Mouse (Mus musculus): Measurements from ENCODE around the gene 2610507B11Rik.
A peak's percentile ranks its signal among the peaks of the same experiment; 100 is the strongest.
"Not testable (repeated sequence)": the region's sequence is repeated elsewhere in the genome, so short reads cannot be mapped to it uniquely, and the experiment has no call there.

Gene 2610507B11Rik

GRCm38 (mm10) chr11:78261380-78262352, at the start of gene 2610507B11Rik:
2610507B11Rik (plus strand) TSS chr11:78261752.
- peak; percentile 88 for DNase-seq (ENCODE audit: low read depth, low spot score)

DNA sequence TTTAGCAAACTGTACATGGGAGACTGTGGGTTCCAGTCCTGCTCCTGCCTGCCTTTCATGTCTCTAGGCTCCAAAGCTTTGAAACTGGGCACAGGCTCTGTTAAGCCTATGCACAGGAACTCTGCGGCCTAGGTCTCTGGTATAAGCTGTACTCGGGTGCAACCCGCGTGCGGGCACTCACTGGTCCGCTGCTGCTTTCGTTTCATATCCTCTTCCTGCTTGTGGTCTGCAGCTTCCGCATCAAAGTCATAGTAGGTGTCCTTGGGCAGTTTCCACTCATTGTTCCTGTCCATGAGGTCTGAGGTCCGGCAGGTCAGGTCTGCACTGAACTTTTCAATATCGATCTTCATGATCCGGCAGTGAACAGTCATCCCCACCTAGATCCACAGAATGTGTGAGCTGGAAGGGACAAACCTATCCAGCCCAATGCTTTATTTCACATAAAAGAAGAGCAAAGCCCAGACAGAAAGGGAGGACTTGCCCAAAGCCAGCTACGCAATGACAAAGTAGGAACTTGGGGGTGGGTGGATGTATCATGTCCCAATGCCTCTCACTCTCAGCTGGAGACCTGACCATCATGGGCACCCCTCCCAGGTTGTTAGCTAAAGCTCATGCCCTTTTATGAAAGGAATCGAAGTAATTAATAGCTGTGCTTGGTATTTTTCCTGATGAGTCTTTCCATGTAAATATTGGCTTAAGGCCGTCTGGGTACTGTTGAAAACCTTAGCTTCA, 48.3 kb upstream of the 2610507B11Rik start:
- DNase-seq (ENCODE audit: low read depth, low spot score), result no peak

- DNase-seq (ENCODE audit: low read depth, low spot score), result no peak
Measured at GRCm38 (mm10) chr11:78215709-78216317, 45.7 kb upstream of the 2610507B11Rik start.

GRCm38 (mm10) chr11:78223586-78223985, 38.0 kb upstream of the 2610507B11Rik start:
- no peak for DNase-seq (ENCODE audit: low read depth, low spot score)

DNA sequence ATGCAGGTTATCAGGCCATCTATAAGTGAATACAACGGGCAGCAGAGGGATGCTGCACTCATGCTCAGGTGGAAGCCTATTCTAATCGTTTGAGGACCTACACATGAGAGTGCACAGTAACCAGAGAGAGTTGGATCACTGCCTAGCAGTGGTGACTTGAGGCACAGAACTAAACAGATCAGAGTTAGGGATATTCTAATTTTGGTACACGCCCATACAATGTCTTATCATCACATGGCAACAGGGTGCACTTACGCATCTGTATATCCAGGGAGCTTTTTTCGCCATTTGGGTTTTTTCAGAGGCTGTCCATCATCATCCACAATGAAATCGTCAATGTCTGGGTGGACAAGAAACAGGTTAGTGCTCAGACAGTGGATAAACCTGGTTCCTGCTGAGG, 30.0 kb upstream of the 2610507B11Rik start:
- no peak for DNase-seq (ENCODE audit: low read depth, low spot score)

- no peak for DNase-seq (ENCODE audit: low read depth, low spot score)
Measured at GRCm38 (mm10) chr11:78240193-78240857, 21.2 kb upstream of the 2610507B11Rik start.

DNA sequence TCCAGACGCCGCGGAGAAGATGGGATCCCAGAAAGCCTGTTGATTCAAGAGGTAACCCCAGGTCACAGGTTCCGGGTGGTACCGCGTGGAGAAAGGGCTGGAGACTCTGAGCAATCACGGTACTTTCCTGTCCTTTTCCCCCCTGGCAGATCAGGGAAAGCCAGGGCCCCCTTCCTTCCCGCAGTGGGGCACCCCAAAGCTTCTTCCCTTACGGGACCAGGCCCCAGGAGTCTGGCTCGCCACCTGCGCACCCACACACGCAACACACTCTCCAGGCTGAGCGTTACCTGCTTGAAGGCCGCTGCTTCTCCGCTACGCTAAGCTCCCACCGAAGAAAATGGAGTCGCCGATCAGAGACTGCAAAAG, 16.3 kb upstream of the 2610507B11Rik start:
- DNase-seq (ENCODE audit: low read depth, low spot score), result no peak

DNA sequence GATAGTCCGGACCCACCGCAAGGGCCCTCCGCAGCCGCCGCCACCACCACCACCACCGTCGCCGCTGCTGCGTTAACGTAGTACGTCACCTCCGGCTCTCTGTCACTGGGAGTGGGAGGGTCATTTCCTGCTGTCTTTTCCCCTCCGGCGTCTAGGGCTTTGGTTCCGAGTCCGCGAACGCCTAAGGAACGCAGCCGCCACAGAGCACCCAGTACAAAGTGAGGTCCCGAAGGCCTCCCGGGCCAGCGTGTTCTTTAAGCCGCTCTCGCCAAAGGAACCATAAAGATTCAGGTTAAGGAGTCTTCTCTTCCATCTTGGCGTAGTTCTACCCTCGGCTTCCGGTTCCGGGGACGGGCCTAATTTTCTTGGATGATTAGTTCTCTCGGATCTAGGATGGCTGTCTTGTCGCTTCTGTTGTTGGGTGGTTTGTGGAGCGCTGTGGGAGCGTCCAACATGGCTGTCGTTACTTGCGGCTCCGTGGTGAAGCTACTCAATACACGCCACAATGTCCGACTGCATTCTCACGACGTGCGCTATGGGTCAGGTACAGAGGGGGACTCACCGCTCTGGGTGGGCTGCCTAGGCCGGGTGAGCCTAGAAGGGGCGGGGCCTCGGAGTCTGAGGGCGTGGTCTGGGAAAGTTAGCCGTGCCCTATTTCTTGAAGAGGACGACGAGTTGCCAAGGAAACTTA, 15.8 kb upstream of the 2610507B11Rik start, which contains the start of the genes Sdf2 and Supt6:
Gene Sdf2 (plus strand): TSS at position 120 of the 691 bp plus-strand sequence.
Gene Supt6 (minus strand): TSS at position 361 of the 691 bp plus-strand sequence.
- peak; percentile 86 for DNase-seq (ENCODE audit: low read depth, low spot score)

DNA sequence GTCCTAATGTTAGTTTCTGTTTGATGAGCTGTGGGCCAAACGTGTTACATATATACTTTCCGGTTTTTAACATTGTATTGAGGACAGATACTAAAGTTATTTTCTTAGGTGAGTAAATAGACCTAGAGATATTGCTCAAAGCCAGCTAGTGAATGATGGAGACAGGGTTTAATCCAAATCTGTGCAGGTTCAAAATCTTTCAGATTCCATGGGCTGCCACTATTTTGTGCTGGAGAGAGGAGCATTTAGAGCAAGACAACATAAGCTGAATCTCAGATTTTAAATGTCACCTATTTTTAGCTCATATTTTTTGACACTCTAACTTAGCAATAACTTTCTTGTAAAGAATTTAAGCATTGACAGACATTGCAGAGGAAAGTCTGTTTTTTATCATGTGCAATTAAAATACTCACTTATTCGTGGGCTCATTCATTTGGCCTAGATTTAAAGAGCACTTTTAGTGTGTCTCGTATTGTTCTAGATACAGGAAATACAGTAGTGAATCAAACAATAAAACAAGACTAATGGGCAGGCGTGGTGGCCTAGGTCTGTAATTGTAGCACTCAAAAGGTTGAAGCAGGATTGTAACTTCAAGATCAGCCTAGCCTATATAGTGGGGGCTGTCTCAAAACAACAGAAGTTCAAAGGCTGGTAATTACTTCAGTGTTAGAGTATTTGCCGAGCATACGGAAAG, 15.1 kb upstream of the 2610507B11Rik start:
- no peak for DNase-seq (ENCODE audit: low read depth, low spot score)

DNA sequence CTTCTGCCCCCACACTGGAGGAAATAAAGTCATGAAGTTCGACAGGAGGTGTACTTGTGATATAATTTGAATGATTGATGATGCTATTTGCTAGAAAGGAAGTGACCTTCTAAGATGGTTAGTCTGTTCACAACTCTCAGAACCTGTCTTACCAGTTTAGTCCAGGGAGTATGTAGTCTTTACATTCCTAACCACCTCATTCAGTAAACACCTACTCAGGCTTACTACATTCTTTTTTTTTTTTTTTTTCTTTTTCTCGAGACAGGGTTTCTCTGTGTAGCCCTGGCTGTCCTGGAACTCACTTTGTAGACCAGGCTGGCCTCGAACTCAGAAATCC, 14.6 kb upstream of the 2610507B11Rik start:
- no peak for DNase-seq (ENCODE audit: low read depth, low spot score)

GRCm38 (mm10) chr11:78247727-78248140, 13.8 kb upstream of the 2610507B11Rik start:
- DNase-seq (ENCODE audit: low read depth, low spot score), result no peak

GRCm38 (mm10) chr11:78256618-78257017, 4.9 kb upstream of the 2610507B11Rik start:
- no peak for DNase-seq (ENCODE audit: low read depth, low spot score)

DNA sequence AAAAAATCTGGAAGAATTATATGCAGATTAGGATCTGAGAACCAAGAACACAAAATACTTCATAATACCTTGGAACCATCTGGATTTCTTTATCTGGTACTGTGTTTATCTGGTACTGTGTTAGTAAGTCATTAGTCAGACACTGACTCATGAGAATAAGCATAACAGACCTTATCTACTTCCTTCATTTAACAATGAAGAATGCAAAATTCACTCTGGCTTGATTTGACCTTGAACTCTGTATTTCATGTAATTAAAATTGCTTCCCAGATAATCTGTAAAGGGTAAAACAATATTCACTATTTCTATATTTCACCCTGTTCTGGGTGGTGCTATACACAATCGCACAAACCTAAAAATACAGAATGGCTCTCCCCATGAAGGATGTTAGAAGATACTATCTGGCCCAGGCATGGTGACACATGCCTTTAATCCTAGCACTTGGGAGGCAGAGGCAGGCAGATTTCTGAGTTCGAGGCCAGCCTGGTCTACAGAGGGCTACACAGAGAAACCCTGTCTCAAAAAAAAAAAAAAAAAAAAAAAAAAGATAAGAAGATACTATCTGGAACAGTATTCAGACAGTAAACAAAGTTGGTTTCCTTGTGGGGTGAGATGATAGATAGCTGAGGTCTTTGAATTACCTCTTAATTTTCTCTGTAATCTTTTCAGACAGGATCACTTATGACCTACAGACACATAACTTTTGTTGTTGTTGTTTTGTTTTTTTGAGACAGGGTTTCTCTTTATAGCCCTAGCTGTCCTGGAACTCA, 878 bp upstream of the 2610507B11Rik start:
- DNase-seq (ENCODE audit: low read depth, low spot score), result no peak

GRCm38 (mm10) chr11:78262550-78262949, 998 bp downstream of the 2610507B11Rik start:
- no peak for DNase-seq (ENCODE audit: low read depth, low spot score)

DNA sequence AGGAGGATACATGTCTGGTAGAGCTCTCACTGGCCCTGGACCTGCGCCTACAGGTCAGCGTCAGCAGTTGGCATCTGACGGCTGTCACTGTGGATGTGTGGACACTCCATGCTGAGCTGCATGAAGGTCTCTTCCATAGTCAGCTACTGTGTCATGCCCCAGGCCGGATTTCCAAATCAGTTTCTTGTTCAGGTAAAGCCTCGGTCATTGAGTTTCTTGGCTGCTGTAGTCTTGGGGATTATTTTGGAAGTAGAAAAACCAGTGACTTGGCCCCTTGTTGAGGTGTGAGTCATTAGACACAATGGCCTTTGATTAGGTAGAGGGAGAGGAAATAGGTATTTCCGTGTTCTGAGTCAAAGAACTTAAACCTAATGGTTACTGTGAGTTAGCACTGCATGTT, 4.0 kb downstream of the 2610507B11Rik start:
- DNase-seq (ENCODE audit: low read depth, low spot score), result no peak

DNA sequence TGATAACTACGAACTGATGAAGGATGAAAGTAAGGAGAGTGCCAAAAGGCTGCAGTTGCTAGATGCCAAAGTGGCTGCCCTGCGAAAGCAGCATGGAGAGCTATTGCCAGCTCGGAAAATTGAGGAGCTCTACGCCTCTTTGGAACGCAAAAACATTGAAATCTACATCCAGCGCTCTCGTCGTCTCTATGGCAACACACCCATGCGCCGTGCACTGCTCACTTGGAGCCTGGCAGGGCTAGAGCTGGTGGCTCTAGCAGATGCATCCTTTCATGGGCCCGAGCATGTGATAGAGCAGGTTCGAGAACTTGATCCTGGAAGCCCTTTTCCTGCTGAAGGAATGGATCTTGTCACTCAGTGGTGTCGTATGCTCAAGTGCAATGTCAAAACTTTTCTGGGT, 10.4 kb downstream of the 2610507B11Rik start:
- DNase-seq (ENCODE audit: low read depth, low spot score), result no peak

- DNase-seq (ENCODE audit: low read depth, low spot score), result no peak
Measured at GRCm38 (mm10) chr11:78275596-78275995, 14.0 kb downstream of the 2610507B11Rik start.

- not testable (repeated sequence) for DNase-seq (ENCODE audit: low read depth, low spot score)
Measured at GRCm38 (mm10) chr11:78276169-78276568, 14.6 kb downstream of the 2610507B11Rik start.

DNA sequence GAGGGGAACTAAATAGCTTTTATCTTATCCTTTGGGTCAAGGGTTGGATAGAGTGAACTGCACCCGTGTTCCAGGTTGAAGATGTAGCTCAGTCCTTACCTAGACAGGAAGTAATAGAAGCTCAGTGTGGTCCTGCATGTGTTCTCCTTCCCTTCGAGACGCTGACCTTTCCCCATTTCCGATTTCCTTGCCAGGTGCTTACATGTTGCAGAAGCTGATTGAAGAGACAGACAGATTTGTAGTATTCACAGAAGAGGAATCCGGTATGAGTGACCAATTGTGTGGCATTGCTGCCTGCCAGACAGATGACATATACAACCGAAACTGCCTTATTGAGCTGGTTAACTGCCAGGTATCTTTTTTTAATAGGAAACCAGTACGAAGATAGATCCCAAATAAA, 17.3 kb downstream of the 2610507B11Rik start:
- no peak for DNase-seq (ENCODE audit: low read depth, low spot score)

DNA sequence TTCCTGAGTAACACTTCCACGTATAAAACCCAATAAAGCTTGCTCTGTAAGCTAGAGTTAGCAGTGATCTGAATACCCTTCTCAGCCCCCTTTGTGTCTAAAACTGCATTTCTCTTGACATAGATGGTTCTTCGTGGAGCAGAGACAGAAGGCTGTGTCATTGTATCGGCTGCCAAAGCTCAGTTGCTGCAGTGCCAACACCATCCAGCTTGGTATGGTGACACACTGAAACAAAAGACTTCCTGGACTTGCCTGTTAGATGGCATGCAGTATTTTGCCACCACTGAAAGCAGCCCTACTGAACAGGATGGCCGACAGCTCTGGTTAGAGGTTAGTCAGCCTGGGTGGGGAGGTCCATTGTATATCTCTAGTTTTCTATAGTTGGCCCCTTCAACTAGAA, 18.0 kb downstream of the 2610507B11Rik start:
- DNase-seq (ENCODE audit: low read depth, low spot score), result no peak

All from retina, adult 2 months (tissue).